14 mouse cellular contexts compared by ENCODE assay signal in genomic region chr15:80457984-80458383, GRCm38 (mm10).
DNase-seq lines count a peak whose midpoint lies in the region; ATAC-seq and TF ChIP-seq lines count a peak whose summit lies in the region.
"Had no signal": no experiment of that assay in that cellular context is flagged by ENCODE, and none has a peak within 500 bp of the region (broad histone marks: within the 10 kb centered on the region; RNA-seq: fewer than 3 reads in every experiment).

No protein-coding gene starts in this region.

- no peak overlapping the region for H3K9ac ChIP-seq in CH12.LX (ENCODE audit: insufficient read depth, low read depth)
- no peak overlapping the region for H3K9ac ChIP-seq in kidney, embryonic 14.5 days (ENCODE audit: low read depth, low read length)
- H3K9ac ChIP-seq: forebrain, postnatal 0 days; heart, embryonic 13.5 days had no signal

- no peaks in the 10 kb centered on the region for H3K79me2 ChIP-seq in CH12.LX (replicated peaks; ENCODE audit: control insufficient read depth, extremely low read depth, insufficient read depth, poor library complexity, severe bottlenecking)

- no peak for TF ChIP-seq EP300 in CH12.LX (IDR thresholded peaks at IDR 0.05; ENCODE audit: low read length)

- TF ChIP-seq POLR2A in CH12.LX (IDR thresholded peaks at IDR 0.05; ENCODE audit: low read depth, low read length), result no peak

- no peak overlapping the region for H3K4me2 ChIP-seq in CH12.LX (ENCODE audit: insufficient read depth, low read depth, poor library complexity, severe bottlenecking)
- no peak overlapping the region for H3K4me2 ChIP-seq in kidney, embryonic 14.5 days (replicated peaks; ENCODE audit: low read depth, low read length)
- H3K4me2 ChIP-seq: heart, embryonic 13.5 days; liver, embryonic 11.5 days had no signal

- WGBS in kidney, embryonic 14.5 days, result 85% methylated on average over 3 of the region's 3 CpGs

- no peak overlapping the region for H3K4me3 ChIP-seq in CH12.LX (replicated peaks in 1 of 3; ENCODE audit: low read depth in 2 of 3, low read length in 2 of 3, poor library complexity in 1 of 3)
- H3K4me3 ChIP-seq in kidney, embryonic 14.5 days (ENCODE audit: low read length), result no peak overlapping the region
- H3K4me3 ChIP-seq: heart, embryonic 13.5 days had no signal

- H3K27me3 ChIP-seq in CH12.LX (replicated peaks), result no peaks in the 10 kb centered on the region
- H3K27me3 ChIP-seq in kidney, embryonic 14.5 days (ENCODE audit: control insufficient read depth, insufficient read depth, low read length), result 0 out of 2 replicates have a peak, but pooled peaks cover 2% of the 10 kb centered on the region

- peaks cover 6 to 25% of the 10 kb centered on the region in 2 experiments; a peak in 3 of 4 replicates for H3K4me1 ChIP-seq in CH12.LX (ENCODE audit: control insufficient read depth in 1 of 2, insufficient read depth in 2 of 2)
- no peaks in the 10 kb centered on the region; the same call in 1 of the 2 replicates for H3K4me1 ChIP-seq in kidney, embryonic 14.5 days (ENCODE audit: control insufficient read depth, insufficient read depth, low read length)

- H3K9me3 ChIP-seq in CH12.LX (replicated peaks; ENCODE audit: low read length), result peaks cover 3% of the 10 kb centered on the region
- H3K9me3 ChIP-seq in kidney, embryonic 14.5 days (ENCODE audit: control insufficient read depth, low read length), result no peaks in the 10 kb centered on the region
- H3K9me3 ChIP-seq: heart, embryonic 13.5 days had no signal

- ATAC-seq in kidney, embryonic 14.5 days (ENCODE audit: low FRiP score, low TSS enrichment), result no peak
- ATAC-seq: forebrain, postnatal 0 days; intestine, postnatal 0 days had no signal

- dilution Hi-C loops in CH12.LX (cut with MboI; ENCODE audit: extremely low pct_ligation_motif_present, extremely low pct_unique_long_range_greater_than_20kb, low sequenced_read_pairs), result no loop called here

- no peak for TF ChIP-seq RAD21 in CH12.LX (IDR thresholded peaks at IDR 0.05; ENCODE audit: low read depth, low read length)

- no peaks in the 10 kb centered on the region for H3K36me3 ChIP-seq in CH12.LX (replicated peaks in 1 of 2; ENCODE audit: control insufficient read depth in 1 of 2, insufficient read depth in 1 of 2, low read length in 1 of 2)
- H3K36me3 ChIP-seq in kidney, embryonic 14.5 days (ENCODE audit: control insufficient read depth, insufficient read depth, low read length), result no peaks in the 10 kb centered on the region
- H3K36me3 ChIP-seq: heart, embryonic 13.5 days had no signal

- TF ChIP-seq CTCF in CH12.LX (conservative IDR thresholded peaks at IDR 0.05 in 1 of 2, IDR thresholded peaks at IDR 0.05 in 1 of 2; ENCODE audit: low read depth in 2 of 2, low read length in 2 of 2), result no peak

- H3K27ac ChIP-seq in CH12.LX (ENCODE audit: insufficient read depth, low read depth), result no peak overlapping the region
- no peak overlapping the region for H3K27ac ChIP-seq in kidney, embryonic 14.5 days (ENCODE audit: low read depth, low read length)
- H3K27ac ChIP-seq: heart, embryonic 13.5 days had no signal

- peak; percentile 62 to 65 for DNase-seq in B cell, adult 2 months
- DNase-seq in CH12.LX (ENCODE audit: extremely low read depth), result peak; percentile 62
- DNase-seq in induced T-regulatory cell, adult 2 months (ENCODE audit: low read depth), result peak; percentile 36
- DNase-seq in skeletal muscle tissue, adult 2 months (ENCODE audit: low read depth, low spot score), result peak; percentile 6
- DNase-seq in cerebellum, postnatal 36 days, result no peak
- DNase-seq in yolk sac, embryonic 10.5 days (ENCODE audit: low spot score), result no peak
- DNase-seq: cerebellum, adult 2 months; forebrain, postnatal 0 days; gastrocnemius, postnatal 25 days; kidney, postnatal 14 days had no signal

- in situ Hi-C loops in CH12.LX (cut with MboI; ENCODE audit: low pct_ligation_motif_present, low pct_unique_long_range_greater_than_20kb, low sequenced_read_pairs), result no loop called here

TF ChIP-seq in CH12.LX, 34 proteins besides CTCF, POLR2A, EP300 and RAD21:
- TF ChIP-seq USF1 (IDR thresholded peaks at IDR 0.05; ENCODE audit: low read depth, low read length), result peak; percentile 61
- TF ChIP-seq ZMIZ1 (IDR thresholded peaks at IDR 0.05; ENCODE audit: low read depth, low read length), result no peak
- no peak for TF ChIP-seq ZNF384 (IDR thresholded peaks at IDR 0.05; ENCODE audit: low read depth, low read length)
- peak; percentile 22; the same call in 1 of the 2 replicates for TF ChIP-seq ELF1 (IDR thresholded peaks at IDR 0.05; ENCODE audit: low read depth, low read length)
- TF ChIP-seq GABPA (IDR thresholded peaks at IDR 0.05; ENCODE audit: insufficient replicate concordance, low read depth, low read length), result no peak
- no peak for TF ChIP-seq JUN (IDR thresholded peaks at IDR 0.05; ENCODE audit: insufficient read depth, low read depth, low read length)
- TF ChIP-seq BHLHE40 (IDR thresholded peaks at IDR 0.05; ENCODE audit: low read depth, low read length), result peak; percentile 27; the same call in 1 of the 2 replicates
- TF ChIP-seq USF2 (conservative IDR thresholded peaks at IDR 0.05; ENCODE audit: low read depth, low read length), result peak; percentile 76

Comparison
In these comparisons a context has a peak if more than half of its experiments do, and no peak if none do; other contexts are left out.
1. DNase-seq: peak in B cell, adult 2 months (2 of 2), CH12.LX (single experiment), induced T-regulatory cell, adult 2 months (single experiment) and skeletal muscle tissue, adult 2 months (single experiment); none in cerebellum, postnatal 36 days (0 of 2) and yolk sac, embryonic 10.5 days (single experiment).